Comparison of ENCODE assay signal across 29 mouse cellular contexts in the genomic region with DNA sequence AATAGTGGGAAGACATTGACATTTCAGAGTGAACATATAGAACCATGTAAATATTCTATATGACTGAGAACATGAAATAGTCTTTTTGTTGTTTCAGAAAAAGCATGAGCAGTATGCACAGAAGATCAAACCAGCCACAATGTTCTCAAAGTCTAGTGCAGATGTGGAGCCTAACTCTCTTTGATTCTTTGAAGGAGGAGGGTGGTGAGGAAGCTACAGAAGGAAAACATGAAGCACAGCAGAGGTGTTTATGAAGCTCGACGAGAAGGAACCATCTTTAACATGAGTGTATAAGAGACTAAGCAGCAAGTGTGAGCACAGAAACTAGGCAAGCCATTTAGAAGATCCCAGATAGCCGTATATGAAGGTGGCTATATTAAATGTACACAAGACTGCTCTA. TPM values are rescaled to one million over a fixed set of nuclear protein-coding genes. Genes with fewer than 3 reads are reported as not detected.
DNase-seq lines count a peak whose midpoint lies in the region; ATAC-seq and TF ChIP-seq lines count a peak whose summit lies in the region.
"Had no signal": no experiment of that assay in that cellular context is flagged by ENCODE, and none has a peak within 500 bp of the region (broad histone marks: within the 10 kb centered on the region; RNA-seq: fewer than 3 reads in every experiment).

No protein-coding gene starts in this region.

- H3K4me1 ChIP-seq in spleen, adult 2 months (ENCODE audit: control insufficient read depth, insufficient read depth, insufficient read length): no peaks in the 10 kb centered on the region; the same call in 1 of the 2 replicates
- no peaks in the 10 kb centered on the region for H3K4me1 ChIP-seq in forebrain, embryonic 10.5 days
- H3K4me1 ChIP-seq in hindbrain, embryonic 13.5 days (replicated peaks): no peaks in the 10 kb centered on the region
- H3K4me1 ChIP-seq: embryonic facial prominence, embryonic 13.5 days; embryonic facial prominence, embryonic 15.5 days; forebrain, embryonic 13.5 days; forebrain, embryonic 15.5 days had no signal

- ATAC-seq in hindbrain, embryonic 13.5 days (ENCODE audit: low FRiP score): no peak
- ATAC-seq: forebrain, embryonic 13.5 days; forebrain, embryonic 15.5 days; forebrain, postnatal 0 days; Patski had no signal

- H3K4me2 ChIP-seq in hindbrain, embryonic 13.5 days: no peak overlapping the region
- H3K4me2 ChIP-seq: embryonic facial prominence, embryonic 13.5 days; embryonic facial prominence, embryonic 15.5 days; forebrain, embryonic 13.5 days; forebrain, embryonic 15.5 days had no signal

- H3K27ac ChIP-seq in spleen, adult 2 months (ENCODE audit: insufficient read depth, low read length): peak overlapping the region; percentile 23; the same call in 1 of the 2 replicates
- no peak overlapping the region for H3K27ac ChIP-seq in forebrain, embryonic 10.5 days
- H3K27ac ChIP-seq in hindbrain, embryonic 13.5 days: no peak overlapping the region
- H3K27ac ChIP-seq: embryonic facial prominence, embryonic 13.5 days; embryonic facial prominence, embryonic 15.5 days; forebrain, embryonic 13.5 days; forebrain, embryonic 15.5 days had no signal

- H3K4me3 ChIP-seq in spleen, adult 2 months (ENCODE audit: extremely low read depth, insufficient read depth, insufficient read length): no peak overlapping the region
- H3K4me3 ChIP-seq in forebrain, embryonic 10.5 days: no peak overlapping the region
- no peak overlapping the region for H3K4me3 ChIP-seq in hindbrain, embryonic 13.5 days
- H3K4me3 ChIP-seq: embryonic facial prominence, embryonic 13.5 days; embryonic facial prominence, embryonic 15.5 days; erythroblast, embryonic 14.5 days; forebrain, embryonic 13.5 days; forebrain, embryonic 15.5 days had no signal

- H3K9ac ChIP-seq in hindbrain, embryonic 13.5 days: no peak overlapping the region
- H3K9ac ChIP-seq: embryonic facial prominence, embryonic 13.5 days; embryonic facial prominence, embryonic 15.5 days; forebrain, embryonic 13.5 days; forebrain, embryonic 15.5 days; forebrain, postnatal 0 days had no signal

- no peaks in the 10 kb centered on the region for H3K27me3 ChIP-seq in spleen, adult 2 months (ENCODE audit: control insufficient read depth, insufficient read depth, low read length)
- no peaks in the 10 kb centered on the region for H3K27me3 ChIP-seq in forebrain, embryonic 10.5 days (ENCODE audit: poor library complexity, severe bottlenecking)
- H3K27me3 ChIP-seq in hindbrain, embryonic 13.5 days: no peaks in the 10 kb centered on the region
- H3K27me3 ChIP-seq: CH12.LX; embryonic facial prominence, embryonic 13.5 days; embryonic facial prominence, embryonic 15.5 days; forebrain, embryonic 13.5 days; forebrain, embryonic 15.5 days; Patski had no signal

- no peak for TF ChIP-seq POLR2A in spleen, adult 2 months (IDR thresholded peaks at IDR 0.05; ENCODE audit: low read depth, low read length)

- peak in 1 of 2 experiments; percentile 11 for DNase-seq in spleen, adult 2 months (ENCODE audit: low read depth in 1 of 2, low spot score in 2 of 2)
- DNase-seq in spleen, adult 12 weeks (ENCODE audit: low spot score): no peak
- DNase-seq in thymus, postnatal 14 days: peak; percentile 24
- no peak for DNase-seq in thymus, postnatal 36 days
- DNase-seq in T-cell, adult 2 months (ENCODE audit: low spot score): peak; percentile 32
- no peak for DNase-seq in forebrain, embryonic 10.5 days (ENCODE audit: extremely low spot score, low spot score)
- DNase-seq: adrenal gland, adult 2 months; adrenal gland, postnatal 10 days; adrenal gland, postnatal 25 days; cerebellum, adult 11 months; cerebellum, adult 18-20 months; cerebellum, adult 8-10 months; cerebellum, adult 9-11 months; cerebellum, postnatal 14 days; cerebellum, postnatal 36 days; embryo, embryonic 11 days; forebrain, postnatal 0 days had no signal

- WGBS in spleen, adult 2 months: 71% methylated on average over 3 of the region's 3 CpGs
- WGBS in forebrain, embryonic 10.5 days: 91% methylated on average over 3 of the region's 3 CpGs
- 91% methylated on average over 3 of the region's 3 CpGs for WGBS in hindbrain, embryonic 13.5 days

- H3K9me3 ChIP-seq in forebrain, embryonic 10.5 days: no peaks in the 10 kb centered on the region
- no peaks in the 10 kb centered on the region for H3K9me3 ChIP-seq in hindbrain, embryonic 13.5 days
- H3K9me3 ChIP-seq: embryonic facial prominence, embryonic 13.5 days; embryonic facial prominence, embryonic 15.5 days; forebrain, embryonic 13.5 days; forebrain, embryonic 15.5 days; G1E had no signal

- TF ChIP-seq CTCF in spleen, adult 2 months (IDR thresholded peaks at IDR 0.05; ENCODE audit: extremely low read depth, insufficient read depth, insufficient read length, insufficient replicate concordance): no peak

- H3K36me3 ChIP-seq in spleen, adult 2 months (ENCODE audit: control insufficient read depth, insufficient read depth, low read length): no peaks in the 10 kb centered on the region
- no peaks in the 10 kb centered on the region for H3K36me3 ChIP-seq in forebrain, embryonic 10.5 days (replicated peaks)
- H3K36me3 ChIP-seq in hindbrain, embryonic 13.5 days: no peaks in the 10 kb centered on the region
- H3K36me3 ChIP-seq: embryonic facial prominence, embryonic 13.5 days; embryonic facial prominence, embryonic 15.5 days; forebrain, embryonic 15.5 days; G1E had no signal

RNA-seq across cellular contexts. Expression of gene Ccdc152, which starts 6.5 kb away (rescaled TPM):
- 0.30 TPM in 1 of 2 replicates, not detected in the other for polyA plus RNA-seq in spleen, adult 2 months (2012; rRNA removed)
- 0.20 TPM in 1 of 2 replicates, not detected in the other for polyA plus RNA-seq in forebrain, embryonic 10.5 days (2016; fragmentation: Nextera tagmentation; extraction: Ambion mirVana)
- polyA plus RNA-seq in hindbrain, embryonic 13.5 days (2015; fragmentation: Nextera tagmentation; extraction: Ambion mirVana): 0.13 TPM in 1 of 2 replicates, not detected in the other
- polyA plus RNA-seq: adrenal gland, adult 2 months; C2C12; embryonic facial prominence, embryonic 11.5 days; embryonic facial prominence, embryonic 13.5 days; embryonic facial prominence, embryonic 15.5 days; erythroblast, embryonic 14.5 days; forebrain, embryonic 11.5 days; forebrain, embryonic 13.5 days; forebrain, embryonic 15.5 days; G1E had no signal

RNA-seq across cellular contexts. Expression of gene Selenop, which starts 41.5 kb away (rescaled TPM):
- 78.9 and 112 TPM in 2 replicates for polyA plus RNA-seq in spleen, adult 2 months (2012; rRNA removed)
- 43.6 and 44.7 TPM in 2 replicates for polyA plus RNA-seq in forebrain, embryonic 10.5 days (2016; fragmentation: Nextera tagmentation; extraction: Ambion mirVana)
- polyA plus RNA-seq in hindbrain, embryonic 13.5 days (2015; fragmentation: Nextera tagmentation; extraction: Ambion mirVana): 120 and 137 TPM in 2 replicates
- polyA plus RNA-seq: G1E had no signal

Comparison
In these comparisons a context has a peak if more than half of its experiments do, and no peak if none do; other contexts are left out.
1. DNase-seq: peak in thymus, postnatal 14 days (single experiment) and T-cell, adult 2 months (single experiment); none in spleen, adult 12 weeks (single experiment), thymus, postnatal 36 days (0 of 2) and forebrain, embryonic 10.5 days (single experiment).